ENCODE assay signal across 25 mouse cellular contexts in the genomic region with DNA sequence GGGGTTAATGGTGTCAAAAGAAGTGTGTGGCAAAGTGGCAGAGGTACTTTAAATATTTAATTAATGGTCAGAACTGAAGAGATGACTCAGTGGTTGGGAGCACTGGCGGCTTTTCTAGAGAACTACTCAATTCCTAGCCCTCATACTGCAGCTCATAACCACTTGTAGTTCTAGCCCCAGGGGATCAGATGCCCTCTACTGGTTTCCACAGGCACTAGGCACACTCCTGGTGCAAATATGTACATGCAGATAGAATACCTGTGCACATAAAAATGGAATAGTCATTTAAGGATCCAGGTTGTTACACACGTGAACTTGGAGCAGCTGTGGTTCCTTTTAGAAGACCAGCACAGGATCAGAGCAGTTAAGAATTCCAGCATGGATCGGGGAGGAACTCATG.
DNase-seq lines count a peak whose midpoint lies in the region; ATAC-seq and TF ChIP-seq lines count a peak whose summit lies in the region.
"Had no signal": no experiment of that assay in that cellular context is flagged by ENCODE, and none has a peak within 500 bp of the region (broad histone marks: within the 10 kb centered on the region; RNA-seq: fewer than 3 reads in every experiment).

No protein-coding gene starts in this region.

- H3K4me3 ChIP-seq in hindbrain, postnatal 0 days (ENCODE audit: low read length): no peak overlapping the region
- H3K4me3 ChIP-seq in hindbrain, embryonic 14.5 days (replicated peaks; ENCODE audit: low read length): no peak overlapping the region
- H3K4me3 ChIP-seq in layer of hippocampus, adult 2 months: no peak overlapping the region
- no peak overlapping the region for H3K4me3 ChIP-seq in lung, postnatal 0 days (ENCODE audit: low read depth, low read length)
- H3K4me3 ChIP-seq: embryonic facial prominence, embryonic 12.5 days; embryonic facial prominence, embryonic 15.5 days; heart, embryonic 13.5 days; hindbrain, embryonic 15.5 days; intestine, embryonic 15.5 days had no signal

- H3K27ac ChIP-seq in hindbrain, postnatal 0 days: no peak overlapping the region
- H3K27ac ChIP-seq in hindbrain, embryonic 14.5 days: no peak overlapping the region
- H3K27ac ChIP-seq in layer of hippocampus, adult 2 months: no peak overlapping the region
- H3K27ac ChIP-seq in lung, postnatal 0 days (ENCODE audit: low read length): no peak overlapping the region
- H3K27ac ChIP-seq: embryonic facial prominence, embryonic 12.5 days; embryonic facial prominence, embryonic 15.5 days; heart, embryonic 13.5 days; hindbrain, embryonic 15.5 days; intestine, embryonic 15.5 days had no signal

- TF ChIP-seq CTCF in hindbrain, postnatal 0 days (IDR thresholded peaks at IDR 0.05; ENCODE audit: low read depth): peak; percentile 23; the same call in 1 of the 2 replicates
- TF ChIP-seq CTCF in layer of hippocampus, adult 2 months (conservative IDR thresholded peaks at IDR 0.05): peak; percentile 48
- 0 out of 2 replicates have a peak, but pooled peaks have one; percentile 2 for TF ChIP-seq CTCF in lung, postnatal 0 days (IDR thresholded peaks at IDR 0.05)

- no peaks in the 10 kb centered on the region for H3K4me1 ChIP-seq in hindbrain, postnatal 0 days (ENCODE audit: insufficient read depth, low read length)
- no peaks in the 10 kb centered on the region for H3K4me1 ChIP-seq in hindbrain, embryonic 14.5 days (replicated peaks; ENCODE audit: control insufficient read depth, insufficient read depth, low read length)
- H3K4me1 ChIP-seq in lung, postnatal 0 days (ENCODE audit: insufficient read depth, low read depth, low read length): no peaks in the 10 kb centered on the region
- H3K4me1 ChIP-seq: embryonic facial prominence, embryonic 12.5 days; heart, embryonic 13.5 days; intestine, embryonic 15.5 days had no signal

- TF ChIP-seq EP300 in lung, postnatal 0 days (IDR thresholded peaks at IDR 0.05): no peak

- no peaks in the 10 kb centered on the region for H3K27me3 ChIP-seq in hindbrain, postnatal 0 days (ENCODE audit: insufficient read depth, low read length)
- H3K27me3 ChIP-seq in hindbrain, embryonic 14.5 days (ENCODE audit: control insufficient read depth, insufficient read depth, low read length): no peaks in the 10 kb centered on the region
- H3K27me3 ChIP-seq in lung, postnatal 0 days (replicated peaks; ENCODE audit: insufficient read depth, low read length): no peaks in the 10 kb centered on the region
- H3K27me3 ChIP-seq: embryonic facial prominence, embryonic 12.5 days; embryonic facial prominence, embryonic 15.5 days; heart, embryonic 13.5 days; hindbrain, embryonic 15.5 days; intestine, embryonic 15.5 days had no signal

- no peak for ATAC-seq in hindbrain, postnatal 0 days
- no peak for ATAC-seq in hindbrain, embryonic 14.5 days (ENCODE audit: low FRiP score)
- ATAC-seq in lung, postnatal 0 days: no peak
- ATAC-seq: forebrain, embryonic 14.5 days; forebrain, postnatal 0 days; intestine, embryonic 15.5 days had no signal

- H3K4me2 ChIP-seq in hindbrain, postnatal 0 days (ENCODE audit: low read depth, low read length): no peak overlapping the region
- no peak overlapping the region for H3K4me2 ChIP-seq in hindbrain, embryonic 14.5 days (replicated peaks)
- no peak overlapping the region for H3K4me2 ChIP-seq in lung, postnatal 0 days (replicated peaks; ENCODE audit: low read depth, low read length)
- H3K4me2 ChIP-seq: embryonic facial prominence, embryonic 12.5 days; embryonic facial prominence, embryonic 15.5 days; heart, embryonic 13.5 days; hindbrain, embryonic 15.5 days; intestine, embryonic 15.5 days had no signal

- no peaks in the 10 kb centered on the region; the same call in 1 of the 2 replicates for H3K36me3 ChIP-seq in hindbrain, postnatal 0 days (ENCODE audit: insufficient read depth, low read length)
- no peaks in the 10 kb centered on the region for H3K36me3 ChIP-seq in hindbrain, embryonic 14.5 days (replicated peaks; ENCODE audit: control insufficient read depth, insufficient read depth)
- no peaks in the 10 kb centered on the region for H3K36me3 ChIP-seq in lung, postnatal 0 days (ENCODE audit: insufficient read depth, low read length)
- H3K36me3 ChIP-seq: embryonic facial prominence, embryonic 12.5 days; embryonic facial prominence, embryonic 15.5 days; heart, embryonic 13.5 days; hindbrain, embryonic 15.5 days; intestine, embryonic 15.5 days had no signal

- no peak overlapping the region for H3K9ac ChIP-seq in hindbrain, postnatal 0 days (replicated peaks; ENCODE audit: low read length)
- H3K9ac ChIP-seq in hindbrain, embryonic 14.5 days: no peak overlapping the region
- H3K9ac ChIP-seq in lung, postnatal 0 days (replicated peaks; ENCODE audit: low read depth): no peak overlapping the region
- H3K9ac ChIP-seq: embryonic facial prominence, embryonic 12.5 days; embryonic facial prominence, embryonic 15.5 days; forebrain, postnatal 0 days; heart, embryonic 13.5 days; hindbrain, embryonic 15.5 days; intestine, embryonic 15.5 days had no signal

- peak; percentile 33 for DNase-seq in heart, adult 11 months
- no peak for DNase-seq in heart, postnatal 10 days
- DNase-seq in hindbrain, postnatal 0 days (ENCODE audit: low spot score): no peak
- no peak for DNase-seq in hindbrain, embryonic 14.5 days (ENCODE audit: low spot score)
- no peak for DNase-seq in layer of hippocampus, adult 2 months (ENCODE audit: low spot score in 2 of 2)
- DNase-seq in layer of hippocampus, postnatal 36 days: no peak
- DNase-seq in lung, postnatal 0 days (ENCODE audit: low spot score): no peak
- no peak for DNase-seq in lung, postnatal 10 days
- DNase-seq: adrenal gland, adult 2 months; adrenal gland, postnatal 14 days; B cell, adult 2 months; cerebellum, adult 11 months; cerebellum, adult 2 months; cerebellum, adult 9-11 months; cerebellum, postnatal 25 days; forebrain, postnatal 0 days; gastrocnemius, postnatal 10 days; gastrocnemius, postnatal 36 days; heart, postnatal 4 days had no signal

- intact Hi-C loops in heart, postnatal 10 days (cut with DNase I): no loop called here

- 86% methylated on average over 3 of the region's 3 CpGs for WGBS in hindbrain, postnatal 0 days
- 84% methylated on average over 3 of the region's 3 CpGs for WGBS in hindbrain, embryonic 14.5 days
- 78% methylated on average over 3 of the region's 3 CpGs for WGBS in lung, postnatal 0 days

- no peaks in the 10 kb centered on the region for H3K9me3 ChIP-seq in hindbrain, postnatal 0 days (ENCODE audit: low read length)
- no peaks in the 10 kb centered on the region for H3K9me3 ChIP-seq in hindbrain, embryonic 14.5 days (ENCODE audit: control insufficient read depth, low read length)
- no peaks in the 10 kb centered on the region for H3K9me3 ChIP-seq in lung, postnatal 0 days (ENCODE audit: low read length)
- H3K9me3 ChIP-seq: embryonic facial prominence, embryonic 12.5 days; embryonic facial prominence, embryonic 15.5 days; heart, embryonic 13.5 days; hindbrain, embryonic 15.5 days; intestine, embryonic 15.5 days had no signal
